Mouse (Mus musculus): ENCODE measurements around the gene Ckm. TPM values are rescaled to one million over a fixed set of nuclear protein-coding genes. Genes with fewer than 3 reads are reported as not detected.

Ckm gene
- polyA plus RNA-seq, 1 experiment from 2014 or later = not detected

GRCm38 (mm10) chr7:19464367-19465307 is 60.1 kb downstream of the Ckm start:
- Histone ChIP-seq H3K36me3 (no peaks in the 10 kb centered on the region), H3K27ac (peak overlapping the region; percentile 60; the same call in 1 of the 2 replicates)

GRCm38 (mm10) chr7:19466602-19467145 is 62.1 kb downstream of the Ckm start:
- no peak for DNase-seq (ENCODE audit: low spot score)
- Histone ChIP-seq H3K36me3 (no peaks in the 10 kb centered on the region), H3K27me3 (ENCODE audit: insufficient read depth, poor library complexity, severe bottlenecking) (peaks cover 95% of the 10 kb centered on the region), H3K27ac (no peak overlapping the region), H3K4me3 (no peak overlapping the region), H3K4me1 (replicated peaks) (peaks cover 36% of the 10 kb centered on the region), H3K9me3 (no peaks in the 10 kb centered on the region)
- 62% methylated on average over 5 of the region's 5 CpGs for whole genome bisulfite sequencing

More at GRCm38 (mm10) chr7:19464367-19465307, 60.1 kb downstream of the Ckm start:
- Histone ChIP-seq H3K27me3 (ENCODE audit: insufficient read depth, poor library complexity, severe bottlenecking) (peaks cover 74% of the 10 kb centered on the region), H3K9me3 (no peaks in the 10 kb centered on the region), H3K4me1 (replicated peaks) (peaks cover 31% of the 10 kb centered on the region), H3K4me3 (peak overlapping the region; percentile 32)
- 12% methylated on average over 22 of the region's 22 CpGs for WGBS
- no peak for DNase-seq (ENCODE audit: low spot score)

GRCm38 (mm10) chr7:19467638-19468037 is 63.1 kb downstream of the Ckm start:
- no peak for DNase-seq (ENCODE audit: low spot score)
- 40% methylated on average over 6 of the region's 6 CpGs for WGBS
- H3K9me3 ChIP-seq = no peaks in the 10 kb centered on the region
- no peak overlapping the region for H3K4me3 ChIP-seq
- H3K36me3 ChIP-seq = no peaks in the 10 kb centered on the region
- H3K4me1 ChIP-seq (replicated peaks) = peaks cover 31% of the 10 kb centered on the region
- no peak overlapping the region for H3K27ac ChIP-seq
- H3K27me3 ChIP-seq (ENCODE audit: insufficient read depth, poor library complexity, severe bottlenecking) = peaks cover 100% of the 10 kb centered on the region

GRCm38 (mm10) chr7:19468279-19468678 is 63.7 kb downstream of the Ckm start:
- Histone ChIP-seq H3K4me3 (no peak overlapping the region), H3K27me3 (ENCODE audit: insufficient read depth, poor library complexity, severe bottlenecking) (peaks cover 100% of the 10 kb centered on the region), H3K27ac (no peak overlapping the region), H3K4me1 (replicated peaks) (peaks cover 24% of the 10 kb centered on the region), H3K36me3 (no peaks in the 10 kb centered on the region), H3K9me3 (no peaks in the 10 kb centered on the region)
- 70% methylated on average over 12 of the region's 12 CpGs for WGBS
- no peak for DNase-seq (ENCODE audit: low spot score)

- Histone ChIP-seq H3K27ac (no peak overlapping the region), H3K4me1 (replicated peaks) (peaks cover 30% of the 10 kb centered on the region), H3K36me3 (no peaks in the 10 kb centered on the region), H3K27me3 (ENCODE audit: insufficient read depth, poor library complexity, severe bottlenecking) (peaks cover 100% of the 10 kb centered on the region), H3K9me3 (no peaks in the 10 kb centered on the region), H3K4me3 (peak overlapping the region; percentile 3; the same call in 1 of the 2 replicates)
- 20% methylated on average over 23 of the region's 23 CpGs for WGBS
- DNase-seq (ENCODE audit: low spot score) = no peak
These were observed 64.8 kb downstream of the Ckm start for GRCm38 (mm10) chr7:19469404-19469803.

- H3K9me3 ChIP-seq = 0 out of 2 replicates have a peak, but pooled peaks cover 2% of the 10 kb centered on the region
- H3K27me3 ChIP-seq (ENCODE audit: insufficient read depth, poor library complexity, severe bottlenecking) = peaks cover 100% of the 10 kb centered on the region
- WGBS = 9% methylated on average over 14 of the region's 14 CpGs
- DNase-seq (ENCODE audit: low spot score) = no peak
- H3K4me1 ChIP-seq (replicated peaks) = peaks cover 24% of the 10 kb centered on the region
- H3K36me3 ChIP-seq = no peaks in the 10 kb centered on the region
- no peak overlapping the region for H3K27ac ChIP-seq
- H3K4me3 ChIP-seq = no peak overlapping the region
These were observed 65.7 kb downstream of the Ckm start for GRCm38 (mm10) chr7:19470308-19470707.

- peaks cover 99% of the 10 kb centered on the region for H3K27me3 ChIP-seq (ENCODE audit: insufficient read depth, poor library complexity, severe bottlenecking)
- H3K9me3 ChIP-seq = 0 out of 2 replicates have a peak, but pooled peaks cover 2% of the 10 kb centered on the region
- H3K36me3 ChIP-seq = no peaks in the 10 kb centered on the region
- WGBS = 54% methylated on average over 4 of the region's 4 CpGs
- DNase-seq (ENCODE audit: low spot score) = no peak
- peaks cover 24% of the 10 kb centered on the region for H3K4me1 ChIP-seq (replicated peaks)
- H3K27ac ChIP-seq = no peak overlapping the region
- H3K4me3 ChIP-seq = no peak overlapping the region
These were observed 67.8 kb downstream of the Ckm start for GRCm38 (mm10) chr7:19472403-19472802.

MicroRNAs within 50 kb of the gene (microRNA counts, 519-probe panel; counts per million panel counts)
- 1,255 counts per million, percentile 77 among the panel's probes with 10 or more counts for microRNA mmu-miR-343

Other genes starting within 250 kb of the Ckm start
- gene Gipr, start 238.6 kb upstream of the Ckm start, polyA plus RNA-seq (2016; fragmentation: Nextera tagmentation; extraction: Ambion mirVana) = 0.95 and 1.3 TPM in 2 replicates
- 2.8 and 4.9 TPM in 2 replicates for gene Eml2, start 228.4 kb upstream of the Ckm start, polyA plus RNA-seq (2016; fragmentation: Nextera tagmentation; extraction: Ambion mirVana)
- 1.8 and 2.9 TPM in 2 replicates for gene Gpr4, start 192.2 kb upstream of the Ckm start, polyA plus RNA-seq (2016; fragmentation: Nextera tagmentation; extraction: Ambion mirVana)
- 47.8 and 51.1 TPM in 2 replicates for gene Opa3, start 176.4 kb upstream of the Ckm start, polyA plus RNA-seq (2016; fragmentation: Nextera tagmentation; extraction: Ambion mirVana)
- 58.8 and 62.0 TPM in 2 replicates for gene Vasp, start 133.0 kb upstream of the Ckm start, polyA plus RNA-seq (2016; fragmentation: Nextera tagmentation; extraction: Ambion mirVana)
- gene Ppm1n, start 124.7 kb upstream of the Ckm start, polyA plus RNA-seq (2016; fragmentation: Nextera tagmentation; extraction: Ambion mirVana) = 0.30 and 0.42 TPM in 2 replicates
- gene Rtn2, start 122.2 kb upstream of the Ckm start, polyA plus RNA-seq (2016; fragmentation: Nextera tagmentation; extraction: Ambion mirVana) = 37.3 and 67.8 TPM in 2 replicates
- gene Fosb, start 94.7 kb upstream of the Ckm start, polyA plus RNA-seq (2016; fragmentation: Nextera tagmentation; extraction: Ambion mirVana) = not detected in 2 replicates
- 106 and 128 TPM in 2 replicates for gene Ercc1, start 60.0 kb upstream of the Ckm start, polyA plus RNA-seq (2016; fragmentation: Nextera tagmentation; extraction: Ambion mirVana)
- 18.7 and 24.4 TPM in 2 replicates for gene Cd3eap, start 45.3 kb upstream of the Ckm start, polyA plus RNA-seq (2016; fragmentation: Nextera tagmentation; extraction: Ambion mirVana)
- gene Ppp1r13l, start 45.0 kb upstream of the Ckm start, polyA plus RNA-seq (2016; fragmentation: Nextera tagmentation; extraction: Ambion mirVana) = 4.7 and 5.6 TPM in 2 replicates
- 29.0 and 33.9 TPM in 2 replicates for gene Ercc2, start 22.8 kb upstream of the Ckm start, polyA plus RNA-seq (2016; fragmentation: Nextera tagmentation; extraction: Ambion mirVana)
- gene Klc3, start 672 bp upstream of the Ckm start, polyA plus RNA-seq (2016; fragmentation: Nextera tagmentation; extraction: Ambion mirVana) = 2.9 and 7.1 TPM in 2 replicates
- 9.3 and 13.6 TPM in 2 replicates for gene Mark4, start 54.0 kb downstream of the Ckm start, polyA plus RNA-seq (2016; fragmentation: Nextera tagmentation; extraction: Ambion mirVana)
- gene Exoc3l2, start 58.6 kb downstream of the Ckm start, polyA plus RNA-seq (2016; fragmentation: Nextera tagmentation; extraction: Ambion mirVana) = 0.39 and 0.80 TPM in 2 replicates
- 2.4 and 3.8 TPM in 2 replicates for gene Bloc1s3, start 103.6 kb downstream of the Ckm start, polyA plus RNA-seq (2016; fragmentation: Nextera tagmentation; extraction: Ambion mirVana)
- 68.8 and 71.4 TPM in 2 replicates for gene Trappc6a, start 103.6 kb downstream of the Ckm start, polyA plus RNA-seq (2016; fragmentation: Nextera tagmentation; extraction: Ambion mirVana)
- 0.09 and 0.10 TPM in 2 replicates for gene Nkpd1, start 113.1 kb downstream of the Ckm start, polyA plus RNA-seq (2016; fragmentation: Nextera tagmentation; extraction: Ambion mirVana)
- 22.6 and 30.4 TPM in 2 replicates for gene Ppp1r37, start 158.3 kb downstream of the Ckm start, polyA plus RNA-seq (2016; fragmentation: Nextera tagmentation; extraction: Ambion mirVana)
- 0.22 and 0.72 TPM in 2 replicates for gene Zfp296, start 172.5 kb downstream of the Ckm start, polyA plus RNA-seq (2016; fragmentation: Nextera tagmentation; extraction: Ambion mirVana)
- gene Gemin7, start 172.8 kb downstream of the Ckm start, polyA plus RNA-seq (2016; fragmentation: Nextera tagmentation; extraction: Ambion mirVana) = 177 and 188 TPM in 2 replicates
- 57.5 and 68.8 TPM in 2 replicates for gene Clasrp, start 199.7 kb downstream of the Ckm start, polyA plus RNA-seq (2016; fragmentation: Nextera tagmentation; extraction: Ambion mirVana)
- gene Relb, start 224.7 kb downstream of the Ckm start, polyA plus RNA-seq (2016; fragmentation: Nextera tagmentation; extraction: Ambion mirVana) = 4.4 and 6.1 TPM in 2 replicates